Mouse (Mus musculus) adrenal gland, postnatal 14 days (tissue): ENCODE data around the gene Parvb. TPM values are rescaled to one million over a fixed set of nuclear protein-coding genes. Genes with fewer than 3 reads are reported as not detected.
A peak's percentile ranks its signal among the peaks of the same experiment; 100 is the strongest.

Source experiments
- DNase-seq: peaks from one replicate; pipeline ENCODE4 v3.0.0; 2021; ENCODE audit warnings: mixed read lengths
- total RNA-seq: library from RNA; stranded (reverse); gene quantifications from 2 replicates; pipeline ENCODE4 v1.2.3, GENCODE M21; 2021

Parvb gene
- total RNA-seq, 1 experiment from 2014 or later, result 26.6 TPM

GRCm38 (mm10) chr15:84323966-84324869, 92.4 kb downstream of the Parvb start, which contains the start of gene Parvg:
Parvg (plus strand) TSS chr15:84324026.
- no peak for DNase-seq

- DNase-seq, result peak; percentile 61
Measured at GRCm38 (mm10) chr15:84324870-84325553, 93.2 kb downstream of the Parvb start.

GRCm38 (mm10) chr15:84325736-84326135, 93.9 kb downstream of the Parvb start:
- no peak for DNase-seq

- no peak for DNase-seq
Measured at GRCm38 (mm10) chr15:84328870-84329269, 97.0 kb downstream of the Parvb start.

GRCm38 (mm10) chr15:84329940-84330339, 98.1 kb downstream of the Parvb start:
- no peak for DNase-seq

GRCm38 (mm10) chr15:84331066-84331612, 99.3 kb downstream of the Parvb start:
- DNase-seq, result no peak

GRCm38 (mm10) chr15:84336281-84336817, 104.5 kb downstream of the Parvb start:
- DNase-seq, result no peak

- DNase-seq, result no peak
Measured at GRCm38 (mm10) chr15:84337599-84337998, 105.8 kb downstream of the Parvb start.

GRCm38 (mm10) chr15:84340926-84341325, 109.1 kb downstream of the Parvb start:
- no peak for DNase-seq

- no peak for DNase-seq
Measured at GRCm38 (mm10) chr15:84348769-84349168, 116.9 kb downstream of the Parvb start.

- DNase-seq, result peak; percentile 22
Measured at GRCm38 (mm10) chr15:84349915-84350738, 118.3 kb downstream of the Parvb start.

GRCm38 (mm10) chr15:84351342-84351741, 119.5 kb downstream of the Parvb start:
- no peak for DNase-seq

- no peak for DNase-seq
Measured at GRCm38 (mm10) chr15:84351915-84352844, 120.3 kb downstream of the Parvb start.

GRCm38 (mm10) chr15:84355081-84355480, 123.2 kb downstream of the Parvb start:
- DNase-seq, result no peak

- no peak for DNase-seq
Measured at GRCm38 (mm10) chr15:84364746-84365145, 132.9 kb downstream of the Parvb start.

Other genes starting within 250 kb of the Parvb start
- gene Efcab6, start 166.7 kb upstream of the Parvb start, total RNA-seq, result not detected in 2 replicates
- 4.2 and 8.4 TPM in 2 replicates for gene Sult4a1, start 126.3 kb upstream of the Parvb start, total RNA-seq
- gene Pnpla5, start 108.9 kb upstream of the Parvb start, total RNA-seq, result 0.19 TPM in 1 of 2 replicates, not detected in the other
- gene Pnpla3, start 64.2 kb upstream of the Parvb start, total RNA-seq, result 65.0 and 67.7 TPM in 2 replicates
- 213 and 228 TPM in 2 replicates for gene Samm50, start 39.8 kb upstream of the Parvb start, total RNA-seq
- 1.3 and 6.9 TPM in 2 replicates for gene Parvg, start 92.0 kb downstream of the Parvb start, total RNA-seq
- gene Shisal1, start 215.1 kb downstream of the Parvb start, total RNA-seq, result 1.8 and 2.6 TPM in 2 replicates